Mouse (Mus musculus): ENCODE measurements around the gene Colq. TPM values are rescaled to one million over a fixed set of nuclear protein-coding genes. Genes with fewer than 3 reads are reported as not detected.
"Not testable (repeated sequence)": the region's sequence is repeated elsewhere in the genome, so short reads cannot be mapped to it uniquely, and the experiment has no call there.

Gene Colq
- polyA plus RNA-seq, 1 experiment from 2014 or later: 8.5 TPM

DNA sequence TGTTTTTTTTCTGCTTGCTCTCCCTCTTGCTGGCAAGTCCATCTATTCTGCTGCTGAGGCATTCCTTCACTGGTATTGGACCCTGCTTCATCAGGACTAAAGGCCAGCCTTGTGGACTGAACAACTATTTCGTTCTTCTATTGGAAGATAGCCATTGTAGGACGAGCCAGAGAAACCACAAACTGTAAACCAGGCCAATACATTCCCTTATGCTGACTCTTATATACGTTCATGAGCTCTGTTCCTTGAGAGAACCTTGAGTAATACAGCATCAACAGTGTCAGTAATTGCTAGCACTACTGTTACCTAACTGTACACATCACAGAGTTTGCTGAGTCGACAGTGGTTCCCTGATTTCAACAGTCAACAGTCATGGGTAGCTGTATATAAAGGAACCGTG is 22.5 kb upstream of the Colq start:
- H3K27me3 ChIP-seq (ENCODE audit: control insufficient read depth, insufficient read depth, low read length): no peaks in the 10 kb centered on the region
- WGBS: 75% methylated on average over 5 of the region's 5 CpGs

DNA sequence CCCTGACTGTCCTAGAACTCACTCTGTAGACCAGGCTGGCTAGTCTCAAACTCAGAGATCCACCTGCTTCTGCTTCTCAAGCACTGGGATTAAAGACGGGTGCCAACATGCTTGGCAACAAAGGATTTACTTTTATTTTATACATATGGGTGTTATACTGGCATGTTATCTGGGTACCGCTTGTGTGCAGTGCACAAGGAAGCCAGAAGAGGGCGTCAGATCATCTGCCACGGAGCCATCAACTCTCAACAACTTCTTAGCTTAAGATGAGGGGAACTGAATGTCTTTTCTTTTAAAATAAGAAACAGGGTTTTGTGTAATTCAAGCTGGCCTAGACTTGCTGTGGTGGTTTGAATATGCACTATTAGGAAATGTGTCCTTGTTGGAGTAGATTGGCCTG is 20.8 kb upstream of the Colq start:
- H3K27me3 ChIP-seq (ENCODE audit: control insufficient read depth, insufficient read depth, low read length): no peaks in the 10 kb centered on the region
- no peak overlapping the region for H3K4me2 ChIP-seq (ENCODE audit: low read length)
- ATAC-seq (ENCODE audit: insufficient number of reproducible peaks, insufficient read depth, low FRiP score, low read depth): no peak
- no peaks in the 10 kb centered on the region for H3K9me3 ChIP-seq (ENCODE audit: control insufficient read depth, low read length)
- no peak overlapping the region for H3K27ac ChIP-seq (replicated peaks in 1 of 2; ENCODE audit: control insufficient read depth in 1 of 2, insufficient read depth in 1 of 2, low read depth in 2 of 2, low read length in 2 of 2)
- no peaks in the 10 kb centered on the region for H3K4me1 ChIP-seq (ENCODE audit: control insufficient read depth in 2 of 2, insufficient read depth in 2 of 2, low read length in 2 of 2)
- H3K36me3 ChIP-seq (ENCODE audit: control insufficient read depth, insufficient read depth, low read length): no peaks in the 10 kb centered on the region
- H3K4me3 ChIP-seq (ENCODE audit: control insufficient read depth in 1 of 2, insufficient read depth in 1 of 2, low read depth in 1 of 2, low read length in 2 of 2): no peak overlapping the region
- WGBS: 55% methylated on average over 4 of the region's 4 CpGs
- no peak overlapping the region for H3K9ac ChIP-seq (ENCODE audit: low read length)

More for the DNA sequence above, 22.5 kb upstream of the Colq start:
- ATAC-seq (ENCODE audit: insufficient number of reproducible peaks, insufficient read depth, low FRiP score, low read depth): no peak
- Histone ChIP-seq H3K9ac (ENCODE audit: low read length) (no peak overlapping the region), H3K4me2 (ENCODE audit: low read length) (no peak overlapping the region), H3K36me3 (ENCODE audit: control insufficient read depth, insufficient read depth, low read length) (no peaks in the 10 kb centered on the region), H3K4me3 (ENCODE audit: control insufficient read depth in 1 of 2, insufficient read depth in 1 of 2, low read depth in 1 of 2, low read length in 2 of 2) (no peak overlapping the region), H3K9me3 (ENCODE audit: control insufficient read depth, low read length) (no peaks in the 10 kb centered on the region), H3K4me1 (ENCODE audit: control insufficient read depth in 2 of 2, insufficient read depth in 2 of 2, low read length in 2 of 2) (no peaks in the 10 kb centered on the region), H3K27ac (replicated peaks in 1 of 2; ENCODE audit: control insufficient read depth in 1 of 2, insufficient read depth in 1 of 2, low read depth in 2 of 2, low read length in 2 of 2) (no peak overlapping the region)

DNA sequence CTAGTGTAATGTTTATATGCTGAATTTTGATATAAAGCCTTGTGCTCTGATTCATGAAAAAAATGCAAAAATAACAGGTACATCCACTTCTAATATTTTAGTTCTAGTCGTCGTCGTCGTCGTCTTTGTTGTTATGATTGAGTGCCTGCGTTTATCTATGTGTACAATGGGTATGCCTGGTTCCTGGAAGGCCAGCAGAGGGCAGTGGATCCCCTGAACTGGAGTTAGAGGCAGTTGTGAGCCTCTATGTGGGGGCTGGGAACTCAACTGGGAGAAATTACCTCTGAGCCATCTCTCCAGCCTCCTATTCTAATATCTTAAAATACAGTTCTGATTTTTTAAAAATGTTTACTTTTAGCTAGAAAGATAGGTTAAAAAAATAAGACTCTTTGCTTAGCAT is 14.4 kb upstream of the Colq start:
- ATAC-seq (ENCODE audit: insufficient number of reproducible peaks, insufficient read depth, low FRiP score, low read depth): no peak
- WGBS: 49% methylated on average over 6 of the region's 6 CpGs
- Histone ChIP-seq H3K27ac (replicated peaks in 1 of 2; ENCODE audit: control insufficient read depth in 1 of 2, insufficient read depth in 1 of 2, low read depth in 2 of 2, low read length in 2 of 2) (no peak overlapping the region), H3K4me2 (ENCODE audit: low read length) (no peak overlapping the region), H3K4me1 (ENCODE audit: control insufficient read depth in 2 of 2, insufficient read depth in 2 of 2, low read length in 2 of 2) (no peaks in the 10 kb centered on the region), H3K9me3 (ENCODE audit: control insufficient read depth, low read length) (0 out of 2 replicates have a peak, but pooled peaks cover 2% of the 10 kb centered on the region), H3K4me3 (ENCODE audit: control insufficient read depth in 1 of 2, insufficient read depth in 1 of 2, low read depth in 1 of 2, low read length in 2 of 2) (no peak overlapping the region), H3K36me3 (ENCODE audit: control insufficient read depth, insufficient read depth, low read length) (no peaks in the 10 kb centered on the region), H3K27me3 (ENCODE audit: control insufficient read depth, insufficient read depth, low read length) (no peaks in the 10 kb centered on the region), H3K9ac (ENCODE audit: low read length) (no peak overlapping the region)

DNA sequence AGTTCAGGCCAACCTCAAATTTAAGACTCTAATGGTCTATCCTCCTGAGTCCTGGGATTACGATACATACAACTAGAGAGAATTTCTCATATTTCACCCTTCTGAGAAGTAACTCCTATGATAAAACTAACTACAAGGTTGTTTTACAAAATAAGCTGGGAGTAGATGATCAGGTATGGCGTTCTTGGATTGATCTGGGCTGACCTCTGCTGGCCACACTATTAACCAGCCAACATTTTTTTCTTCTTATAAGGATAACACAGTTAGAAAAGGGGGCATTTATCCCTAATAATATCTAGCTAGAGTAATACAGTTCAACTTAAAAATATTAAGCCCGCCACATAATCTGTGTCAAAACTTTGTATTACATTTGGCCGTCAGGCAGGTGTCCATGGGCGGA is 13.8 kb upstream of the Colq start:
- WGBS: 56% methylated on average over 5 of the region's 5 CpGs

DNA sequence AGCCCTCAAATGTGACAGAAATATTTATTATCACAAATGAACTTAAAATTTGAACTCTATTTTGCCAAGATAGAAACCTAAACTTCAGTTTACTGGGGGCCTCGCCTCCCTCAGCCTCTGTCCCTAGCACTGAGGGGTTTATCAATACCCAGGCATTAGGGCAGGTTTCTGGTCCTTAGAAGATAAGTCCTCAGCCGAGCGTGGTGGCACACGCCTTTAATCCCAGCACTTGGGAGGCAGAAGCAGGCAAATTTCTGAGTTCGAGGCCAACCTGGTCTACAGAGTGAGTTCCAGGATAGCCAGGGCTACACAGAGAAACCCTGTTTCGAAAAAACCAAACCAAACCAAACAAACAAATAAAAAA is 11.5 kb upstream of the Colq start:
- not testable (repeated sequence) for H3K4me2 ChIP-seq (ENCODE audit: low read length); H3K36me3 ChIP-seq (ENCODE audit: control insufficient read depth, insufficient read depth, low read length); H3K9ac ChIP-seq (ENCODE audit: low read length); H3K27ac ChIP-seq (replicated peaks in 1 of 2; ENCODE audit: control insufficient read depth in 1 of 2, insufficient read depth in 1 of 2, low read depth in 2 of 2, low read length in 2 of 2); ATAC-seq (ENCODE audit: insufficient number of reproducible peaks, insufficient read depth, low FRiP score, low read depth); H3K9me3 ChIP-seq (ENCODE audit: control insufficient read depth, low read length); H3K4me3 ChIP-seq (ENCODE audit: control insufficient read depth in 1 of 2, insufficient read depth in 1 of 2, low read depth in 1 of 2, low read length in 2 of 2); H3K4me1 ChIP-seq (ENCODE audit: control insufficient read depth in 2 of 2, insufficient read depth in 2 of 2, low read length in 2 of 2); H3K27me3 ChIP-seq (ENCODE audit: control insufficient read depth, insufficient read depth, low read length)
- 74% methylated on average over 6 of the region's 6 CpGs for WGBS

More for the DNA sequence above, 13.8 kb upstream of the Colq start:
- no peak for ATAC-seq (ENCODE audit: insufficient number of reproducible peaks, insufficient read depth, low FRiP score, low read depth)
- Histone ChIP-seq H3K4me1 (ENCODE audit: control insufficient read depth in 2 of 2, insufficient read depth in 2 of 2, low read length in 2 of 2) (no peaks in the 10 kb centered on the region), H3K9ac (ENCODE audit: low read length) (no peak overlapping the region), H3K36me3 (ENCODE audit: control insufficient read depth, insufficient read depth, low read length) (no peaks in the 10 kb centered on the region), H3K4me3 (ENCODE audit: control insufficient read depth in 1 of 2, insufficient read depth in 1 of 2, low read depth in 1 of 2, low read length in 2 of 2) (no peak overlapping the region), H3K27me3 (ENCODE audit: control insufficient read depth, insufficient read depth, low read length) (no peaks in the 10 kb centered on the region), H3K9me3 (ENCODE audit: control insufficient read depth, low read length) (0 out of 2 replicates have a peak, but pooled peaks cover 2% of the 10 kb centered on the region), H3K27ac (replicated peaks in 1 of 2; ENCODE audit: control insufficient read depth in 1 of 2, insufficient read depth in 1 of 2, low read depth in 2 of 2, low read length in 2 of 2) (no peak overlapping the region), H3K4me2 (ENCODE audit: low read length) (no peak overlapping the region)

DNA sequence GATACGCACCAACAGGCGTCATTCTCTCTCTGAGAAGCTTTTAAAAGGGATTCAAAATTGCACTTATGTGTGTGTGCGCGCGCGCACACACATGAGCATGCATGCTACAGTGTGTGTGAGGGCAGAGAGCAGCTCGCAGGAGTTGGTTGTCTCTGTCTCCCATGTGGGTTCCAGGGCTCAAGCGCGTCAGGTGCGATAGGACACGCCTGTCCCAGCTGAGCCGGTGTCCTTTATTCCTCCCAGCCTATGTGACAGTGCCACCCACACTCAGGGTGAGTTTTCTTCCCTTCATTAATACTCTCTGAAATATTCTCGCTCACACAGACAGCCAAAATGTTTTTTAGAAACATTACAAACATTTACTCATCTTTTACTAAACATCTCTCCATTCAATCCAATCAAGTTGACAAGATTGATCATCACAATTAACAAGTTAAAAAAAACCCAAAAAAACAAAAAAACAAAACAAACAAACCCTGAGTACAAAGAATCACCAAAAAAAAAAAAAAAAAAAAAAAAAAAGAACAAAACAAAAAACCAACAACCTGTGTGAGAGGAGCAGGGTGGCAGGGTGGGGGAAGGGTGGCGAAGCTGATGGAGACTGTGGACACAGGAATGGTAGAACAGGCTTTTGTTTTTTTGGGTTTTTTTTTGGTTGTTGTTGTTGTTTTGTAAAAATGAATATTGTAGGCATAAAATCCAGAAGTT is 10.9 kb upstream of the Colq start:
- 0 out of 2 replicates have a peak, but pooled peaks cover 2% of the 10 kb centered on the region for H3K9me3 ChIP-seq (ENCODE audit: control insufficient read depth, low read length)
- H3K4me1 ChIP-seq (ENCODE audit: control insufficient read depth in 2 of 2, insufficient read depth in 2 of 2, low read length in 2 of 2): no peaks in the 10 kb centered on the region
- H3K4me2 ChIP-seq (ENCODE audit: low read length): no peak overlapping the region
- no peak for ATAC-seq (ENCODE audit: insufficient number of reproducible peaks, insufficient read depth, low FRiP score, low read depth)
- H3K36me3 ChIP-seq (ENCODE audit: control insufficient read depth, insufficient read depth, low read length): no peaks in the 10 kb centered on the region
- no peak overlapping the region for H3K9ac ChIP-seq (ENCODE audit: low read length)
- H3K27me3 ChIP-seq (ENCODE audit: control insufficient read depth, insufficient read depth, low read length): no peaks in the 10 kb centered on the region
- no peak overlapping the region for H3K4me3 ChIP-seq (ENCODE audit: control insufficient read depth in 1 of 2, insufficient read depth in 1 of 2, low read depth in 1 of 2, low read length in 2 of 2)
- H3K27ac ChIP-seq (replicated peaks in 1 of 2; ENCODE audit: control insufficient read depth in 1 of 2, insufficient read depth in 1 of 2, low read depth in 2 of 2, low read length in 2 of 2): no peak overlapping the region
- WGBS: 93% methylated on average over 14 of the region's 14 CpGs

DNA sequence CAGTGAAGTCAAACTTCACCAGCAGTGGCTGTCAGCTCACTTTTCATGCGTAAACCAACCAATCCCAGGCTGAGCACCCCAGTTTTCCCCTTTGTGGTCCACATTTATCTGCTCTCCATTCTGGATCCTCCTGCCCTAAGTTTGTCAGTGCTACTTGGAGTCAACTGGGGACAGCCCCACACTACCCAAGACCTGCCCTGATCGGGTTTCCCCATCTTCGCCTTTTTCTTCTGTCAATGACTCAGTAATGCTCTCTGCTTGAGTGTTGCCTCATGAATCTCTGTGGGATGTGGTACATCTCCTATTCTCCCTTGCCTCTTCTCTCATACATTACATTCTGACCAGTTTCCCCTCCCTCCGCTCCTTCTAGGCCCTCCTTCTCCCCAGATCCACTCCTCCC is 6.3 kb upstream of the Colq start:
- H3K27ac ChIP-seq (replicated peaks in 1 of 2; ENCODE audit: control insufficient read depth in 1 of 2, insufficient read depth in 1 of 2, low read depth in 2 of 2, low read length in 2 of 2): no peak overlapping the region
- no peaks in the 10 kb centered on the region for H3K36me3 ChIP-seq (ENCODE audit: control insufficient read depth, insufficient read depth, low read length)
- H3K4me2 ChIP-seq (ENCODE audit: low read length): no peak overlapping the region
- 89% methylated on average over 4 of the region's 4 CpGs for WGBS
- H3K27me3 ChIP-seq (ENCODE audit: control insufficient read depth, insufficient read depth, low read length): no peaks in the 10 kb centered on the region
- no peaks in the 10 kb centered on the region for H3K4me1 ChIP-seq (ENCODE audit: control insufficient read depth in 2 of 2, insufficient read depth in 2 of 2, low read length in 2 of 2)
- ATAC-seq (ENCODE audit: insufficient number of reproducible peaks, insufficient read depth, low FRiP score, low read depth): no peak
- H3K9me3 ChIP-seq (ENCODE audit: control insufficient read depth, low read length): no peaks in the 10 kb centered on the region
- H3K9ac ChIP-seq (ENCODE audit: low read length): no peak overlapping the region
- H3K4me3 ChIP-seq (ENCODE audit: control insufficient read depth in 1 of 2, insufficient read depth in 1 of 2, low read depth in 1 of 2, low read length in 2 of 2): no peak overlapping the region

DNA sequence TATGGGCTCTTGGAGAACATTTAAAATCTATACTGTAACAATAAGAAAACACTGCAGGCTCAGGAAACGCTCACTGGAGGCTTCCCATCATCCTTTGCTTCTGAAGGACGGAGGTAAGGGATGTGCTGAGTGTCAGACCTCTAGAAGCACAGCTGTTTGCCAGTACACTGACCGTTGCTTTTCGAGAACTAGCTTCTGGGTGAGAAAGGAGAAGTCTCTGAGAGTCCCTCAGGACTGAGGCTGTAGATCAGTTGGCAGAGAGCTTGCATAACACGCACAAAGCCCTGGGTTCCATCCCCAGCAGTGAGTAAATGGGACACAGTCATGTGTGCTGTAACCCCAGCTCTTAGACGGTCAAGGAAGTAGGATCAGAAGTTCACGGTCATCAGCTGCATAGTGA is 5.3 kb upstream of the Colq start:
- H3K9ac ChIP-seq (ENCODE audit: low read length): no peak overlapping the region
- no peaks in the 10 kb centered on the region for H3K27me3 ChIP-seq (ENCODE audit: control insufficient read depth, insufficient read depth, low read length)
- H3K4me3 ChIP-seq (ENCODE audit: control insufficient read depth in 1 of 2, insufficient read depth in 1 of 2, low read depth in 1 of 2, low read length in 2 of 2): no peak overlapping the region
- no peak overlapping the region for H3K4me2 ChIP-seq (ENCODE audit: low read length)
- ATAC-seq (ENCODE audit: insufficient number of reproducible peaks, insufficient read depth, low FRiP score, low read depth): no peak
- no peaks in the 10 kb centered on the region for H3K36me3 ChIP-seq (ENCODE audit: control insufficient read depth, insufficient read depth, low read length)
- no peaks in the 10 kb centered on the region for H3K4me1 ChIP-seq (ENCODE audit: control insufficient read depth in 2 of 2, insufficient read depth in 2 of 2, low read length in 2 of 2)
- no peak overlapping the region for H3K27ac ChIP-seq (replicated peaks in 1 of 2; ENCODE audit: control insufficient read depth in 1 of 2, insufficient read depth in 1 of 2, low read depth in 2 of 2, low read length in 2 of 2)
- WGBS: 74% methylated on average over 7 of the region's 7 CpGs
- H3K9me3 ChIP-seq (ENCODE audit: control insufficient read depth, low read length): no peaks in the 10 kb centered on the region

Data from heart, embryonic 14.5 days (tissue).